Mouse (Mus musculus) small intestine, adult 10 weeks (tissue): ENCODE measurements around the gene Irf2bp1. TPM values are rescaled to one million over a fixed set of nuclear protein-coding genes. Genes with fewer than 3 reads are reported as not detected.

Experiments used
- polyA plus RNA-seq: library from polyadenylated mRNA; stranded (reverse); fragments of 350-450 nt; fragmentation: Illumina TruSeq; extraction: RNeasy Lipid Tissue Mini Kit (QIAGEN cat#74804); gene quantifications from one replicate; pipeline ENCODE4 v1.2.3, GENCODE M21; 2014; ENCODE audit warnings: low replicate concordance

Gene Irf2bp1
- 0.52 TPM for polyA plus RNA-seq

GRCm38 (mm10) chr7:19003902-19004630 is at the start of gene Irf2bp1:
Irf2bp1 (plus strand) TSS chr7:19004044.

GRCm38 (mm10) chr7:18987100-18987499 is 16.7 kb upstream of the Irf2bp1 start, which contains the start of gene Nanos2:
Nanos2 (plus strand) TSS chr7:18987400.

GRCm38 (mm10) chr7:18990601-18991295 is 13.1 kb upstream of the Irf2bp1 start, which contains the start of gene Mypop:
Mypop (plus strand) TSS chr7:18991245.

GRCm38 (mm10) chr7:19023357-19023814 is 19.5 kb downstream of the Irf2bp1 start, which contains the start of gene Foxa3:
Foxa3 (minus strand) TSS chr7:19023538.

GRCm38 (mm10) chr7:19024096-19024506 is 20.3 kb downstream of the Irf2bp1 start, which contains the start of gene Sympk:
Sympk (plus strand) TSS chr7:19024377.

GRCm38 (mm10) chr7:19054047-19054776 is 50.4 kb downstream of the Irf2bp1 start, which contains the start of gene Rsph6a:
Rsph6a (plus strand) TSS chr7:19054690.

Other genes starting within 250 kb of the Irf2bp1 start
- gene Psg19, start 205.5 kb upstream of the Irf2bp1 start, polyA plus RNA-seq = not detected
- not detected for gene Psg17, start 182.4 kb upstream of the Irf2bp1 start, polyA plus RNA-seq
- 4.1 TPM for gene Mill2, start 164.1 kb upstream of the Irf2bp1 start, polyA plus RNA-seq
- not detected for gene Pglyrp1, start 132.7 kb upstream of the Irf2bp1 start, polyA plus RNA-seq
- gene Ccdc61, start 93.6 kb upstream of the Irf2bp1 start, polyA plus RNA-seq = 0.71 TPM
- 0.07 TPM for gene Nova2, start 78.2 kb upstream of the Irf2bp1 start, polyA plus RNA-seq
- gene Nanos2, start 16.6 kb upstream of the Irf2bp1 start, polyA plus RNA-seq = not detected
- gene Mypop, start 12.8 kb upstream of the Irf2bp1 start, polyA plus RNA-seq = not detected
- 4.9 TPM for gene Foxa3, start 19.5 kb downstream of the Irf2bp1 start, polyA plus RNA-seq
- 1.7 TPM for gene Sympk, start 20.3 kb downstream of the Irf2bp1 start, polyA plus RNA-seq
- not detected for gene Rsph6a, start 50.6 kb downstream of the Irf2bp1 start, polyA plus RNA-seq
- not detected for gene Dmwd, start 72.2 kb downstream of the Irf2bp1 start, polyA plus RNA-seq
- gene Dmpk, start 79.8 kb downstream of the Irf2bp1 start, polyA plus RNA-seq = 1.3 TPM
- gene Six5, start 90.5 kb downstream of the Irf2bp1 start, polyA plus RNA-seq = 0.33 TPM
- not detected for gene Gm4969, start 114.3 kb downstream of the Irf2bp1 start, polyA plus RNA-seq
- 0.48 TPM for gene Fbxo46, start 115.8 kb downstream of the Irf2bp1 start, polyA plus RNA-seq
- gene Qpctl, start 145.2 kb downstream of the Irf2bp1 start, polyA plus RNA-seq = 2.7 TPM
- 1.3 TPM for gene Snrpd2, start 145.7 kb downstream of the Irf2bp1 start, polyA plus RNA-seq
- gene Gipr, start 162.1 kb downstream of the Irf2bp1 start, polyA plus RNA-seq = 0.22 TPM
- not detected for gene Eml2, start 172.4 kb downstream of the Irf2bp1 start, polyA plus RNA-seq
- gene Gpr4, start 208.5 kb downstream of the Irf2bp1 start, polyA plus RNA-seq = 1.4 TPM
- 6.8 TPM for gene Opa3, start 224.3 kb downstream of the Irf2bp1 start, polyA plus RNA-seq